Mouse (Mus musculus) Muller cell, postnatal 12 days (primary cell): ENCODE results near the gene Hs2st1.
"Not testable (repeated sequence)": the region's sequence is repeated elsewhere in the genome, so short reads cannot be mapped to it uniquely, and the experiment has no call there.

Source experiments
- DNase-seq: peaks from one replicate; pipeline ENCODE4 v3.0.0-alpha.2; 2015; ENCODE audit errors: inconsistent ontology term

Gene Hs2st1

DNA sequence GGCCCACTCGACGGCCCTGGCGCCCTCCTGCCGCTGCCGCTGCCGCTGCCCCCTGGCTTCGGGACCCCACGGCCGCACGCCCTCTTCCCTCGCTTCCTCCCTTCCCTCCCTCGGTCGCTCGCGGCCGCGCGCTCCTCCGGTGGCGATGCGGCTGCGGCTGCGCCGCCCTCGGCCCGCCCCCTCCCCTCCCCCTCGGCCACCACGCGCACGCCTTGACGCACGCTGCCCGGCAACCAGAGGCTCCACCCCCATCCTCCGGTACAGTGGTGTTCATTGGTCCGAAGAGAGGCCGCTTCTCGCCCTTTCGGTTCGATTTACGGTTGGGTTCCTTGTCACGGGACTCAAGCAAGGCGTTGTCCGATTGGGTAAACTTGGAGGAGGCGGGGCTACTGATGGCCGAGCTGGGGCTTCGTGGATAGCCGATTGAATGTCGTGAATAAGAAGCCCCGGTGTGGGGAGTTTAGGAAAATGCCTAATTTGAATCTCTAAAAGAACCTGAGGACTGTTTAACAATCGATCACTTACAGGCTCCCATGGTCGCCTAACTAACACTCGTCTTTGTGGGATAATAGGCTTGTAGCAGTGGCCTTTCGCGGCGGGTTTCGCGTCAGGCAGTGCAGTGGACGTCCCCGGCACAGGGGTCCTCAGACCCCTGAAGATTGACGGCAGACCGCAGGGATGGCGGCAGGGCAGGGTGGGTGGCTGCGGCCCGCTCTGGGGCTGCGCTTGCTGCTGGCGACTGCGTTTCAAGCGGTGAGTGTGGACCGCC lies at the start of gene Hs2st1, which contains the start of gene Selenof:
Gene Hs2st1, minus strand, starts transcription at position 135 of the 769 bp plus-strand sequence.
Gene Selenof, plus strand, starts transcription at position 258 of the 769 bp plus-strand sequence.
- peak; percentile 99 for DNase-seq

DNA sequence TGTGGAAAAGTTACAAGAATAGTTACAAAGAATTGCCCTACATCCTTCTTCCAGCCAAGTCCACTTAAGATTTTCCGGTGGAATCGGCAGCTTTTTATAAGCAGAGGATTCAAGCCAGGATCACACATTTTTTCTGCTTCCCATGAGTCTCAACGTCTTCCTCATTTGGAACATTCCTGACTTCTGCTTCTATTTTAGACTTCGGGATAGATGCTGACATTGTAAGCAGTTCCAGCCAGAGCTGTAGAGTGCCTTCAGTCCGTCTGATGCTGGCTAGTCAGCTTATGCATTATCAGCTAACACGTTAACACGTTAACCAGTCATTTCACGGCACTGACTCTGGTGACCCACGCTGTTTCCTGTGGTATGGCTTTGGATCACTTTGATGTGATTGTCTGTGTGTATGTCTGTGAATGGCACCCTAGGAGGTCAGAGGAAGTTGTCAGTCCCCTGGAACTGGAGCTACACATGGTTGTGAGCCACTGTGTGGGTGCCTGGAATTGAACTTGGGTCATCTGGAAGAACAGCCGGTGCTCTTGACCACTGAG lies 47.7 kb upstream of the Hs2st1 start:
- DNase-seq = no peak

DNA sequence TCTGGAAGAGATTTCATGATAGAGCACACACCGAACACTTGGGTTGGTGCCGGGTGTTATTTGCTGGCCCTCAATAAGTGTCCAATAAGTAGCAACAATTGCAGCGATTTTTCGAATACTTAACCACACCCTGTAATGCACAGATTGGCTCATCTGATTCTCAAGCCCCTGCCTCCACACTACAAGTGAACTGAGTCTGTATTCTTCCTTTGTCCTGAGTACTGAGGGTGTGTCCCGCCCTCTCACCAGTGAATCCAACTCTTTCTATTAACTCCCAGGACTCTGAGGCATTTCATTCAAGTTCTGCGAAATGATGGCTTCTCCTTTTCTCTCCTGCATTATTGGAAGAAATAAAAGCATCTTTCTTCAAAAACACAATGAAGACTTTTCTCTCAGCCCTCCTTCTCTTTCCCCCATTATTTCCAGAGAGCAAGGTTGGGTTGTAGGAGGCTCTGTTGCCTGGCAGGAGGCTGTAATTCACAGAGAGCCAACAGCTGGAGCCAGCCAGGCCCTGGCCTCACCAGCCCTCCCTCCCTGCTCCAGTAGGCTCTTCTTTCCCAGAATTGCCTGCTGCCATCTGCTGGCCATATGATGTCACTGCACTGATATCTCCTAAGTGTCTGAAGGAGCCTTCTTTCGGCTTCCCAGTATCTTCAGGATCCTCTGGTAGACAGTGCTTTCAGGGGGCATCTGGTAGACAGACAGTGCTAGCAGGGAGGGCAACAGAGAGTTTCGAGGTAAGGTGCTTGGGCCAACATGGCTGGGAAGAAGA lies 46.9 kb upstream of the Hs2st1 start:
- peak; percentile 75 for DNase-seq

DNA sequence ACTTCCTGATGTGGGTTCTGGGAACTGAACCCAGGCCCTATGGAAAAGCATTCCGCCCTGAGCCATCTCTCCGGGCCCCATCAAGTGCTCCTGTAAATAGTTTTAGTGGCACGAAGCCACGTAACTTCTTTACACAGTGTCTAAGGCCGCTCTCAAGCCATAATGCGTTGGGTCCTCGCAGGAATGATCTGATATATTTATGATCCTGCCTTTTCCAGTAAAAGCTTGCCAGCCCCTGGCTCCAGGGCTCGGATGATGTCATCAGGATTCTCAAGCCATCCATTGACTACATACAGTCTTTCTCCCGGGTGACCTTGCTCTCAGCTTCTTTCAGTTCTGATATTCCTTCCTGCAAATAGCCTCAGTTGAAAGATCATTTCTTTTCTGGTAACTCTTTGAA lies 45.5 kb upstream of the Hs2st1 start:
- DNase-seq = no peak

DNA sequence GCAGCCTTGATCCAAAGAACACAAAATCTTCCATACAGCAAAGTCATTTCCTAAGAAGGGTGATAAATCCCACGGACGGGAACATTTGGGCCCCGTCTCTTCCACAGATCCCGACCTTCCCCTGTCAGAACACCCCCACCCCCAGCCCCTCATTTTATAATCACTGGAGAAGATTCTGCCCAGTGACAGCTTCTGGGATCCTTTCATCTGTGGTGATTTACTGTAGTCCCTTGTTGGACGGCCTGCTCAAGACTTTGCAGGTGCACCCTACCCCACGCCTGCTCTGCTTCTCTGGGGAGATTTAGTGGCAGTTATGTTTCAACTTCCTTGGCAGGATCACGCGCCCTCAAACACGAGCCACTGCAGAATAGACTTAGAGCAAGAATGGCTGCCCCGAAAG lies 44.7 kb upstream of the Hs2st1 start:
- no peak for DNase-seq

DNA sequence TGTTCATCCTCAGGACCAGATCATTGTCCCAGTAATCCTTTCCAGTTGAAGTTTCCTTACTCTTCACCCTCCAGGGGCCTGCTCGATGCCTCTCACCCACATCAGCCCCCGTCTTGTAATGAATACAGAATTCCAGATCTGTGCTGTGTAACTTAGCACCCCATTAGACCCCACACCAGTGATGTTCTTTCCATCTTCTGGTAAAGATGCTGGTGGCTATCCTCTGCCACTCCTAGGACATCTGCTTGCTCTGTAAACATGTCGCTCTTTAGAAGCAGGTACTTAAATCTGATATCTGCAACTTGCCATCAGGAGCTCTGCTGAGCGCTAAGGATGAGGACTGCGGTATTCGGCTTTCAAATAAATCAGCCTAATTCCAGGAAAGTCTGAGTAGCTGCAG lies 44.3 kb upstream of the Hs2st1 start:
- no peak for DNase-seq

DNA sequence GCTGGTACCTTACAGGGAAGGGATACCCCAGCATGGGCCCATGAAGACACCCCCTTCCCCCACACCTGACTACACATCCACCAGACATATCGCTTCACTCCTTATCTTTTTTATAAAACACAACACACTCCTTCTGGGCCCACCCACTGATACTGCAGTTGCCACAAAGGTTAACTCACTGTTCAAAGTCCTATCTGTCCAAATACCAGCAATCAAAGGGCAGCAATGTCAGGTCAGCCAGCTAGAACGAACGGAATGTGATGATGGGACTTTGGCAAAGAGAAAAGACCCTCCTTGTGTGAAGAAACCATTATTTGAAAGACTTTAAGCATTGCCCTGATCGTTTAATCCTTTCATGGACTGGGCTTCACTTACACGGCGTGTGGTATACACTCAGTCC lies 42.4 kb upstream of the Hs2st1 start:
- peak; percentile 56 for DNase-seq

DNA sequence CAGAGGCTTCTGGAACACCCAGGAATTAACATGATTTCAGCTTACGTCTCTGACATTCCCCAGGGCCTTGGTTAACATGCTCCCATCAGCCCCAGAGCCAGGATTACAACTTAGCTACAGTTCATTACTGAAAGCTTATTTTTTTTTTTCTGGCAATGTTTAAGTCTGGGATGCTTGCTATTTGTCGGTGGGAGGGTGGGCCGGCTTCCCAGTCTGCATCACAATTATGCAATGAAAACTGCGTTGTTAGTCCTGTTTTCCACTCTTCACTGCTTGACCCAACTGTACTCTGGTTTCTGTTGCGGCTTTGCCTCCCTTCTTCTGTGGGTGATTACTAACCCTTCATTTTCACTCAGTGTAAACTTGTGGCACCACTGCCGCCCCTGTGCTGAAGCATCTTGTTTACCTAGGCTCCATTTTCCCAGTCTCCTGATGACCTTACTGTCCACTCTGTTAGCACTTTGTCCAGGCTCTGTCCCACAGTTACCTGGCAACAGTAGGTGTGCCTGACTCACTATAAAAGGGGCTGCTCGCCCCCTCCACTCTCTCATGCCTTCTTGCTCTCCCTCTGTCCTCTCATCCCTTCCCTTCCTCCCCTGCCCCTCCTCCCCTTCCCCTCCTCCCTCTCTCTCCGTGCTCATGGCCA lies 41.8 kb upstream of the Hs2st1 start:
- DNase-seq = peak; percentile 92

DNA sequence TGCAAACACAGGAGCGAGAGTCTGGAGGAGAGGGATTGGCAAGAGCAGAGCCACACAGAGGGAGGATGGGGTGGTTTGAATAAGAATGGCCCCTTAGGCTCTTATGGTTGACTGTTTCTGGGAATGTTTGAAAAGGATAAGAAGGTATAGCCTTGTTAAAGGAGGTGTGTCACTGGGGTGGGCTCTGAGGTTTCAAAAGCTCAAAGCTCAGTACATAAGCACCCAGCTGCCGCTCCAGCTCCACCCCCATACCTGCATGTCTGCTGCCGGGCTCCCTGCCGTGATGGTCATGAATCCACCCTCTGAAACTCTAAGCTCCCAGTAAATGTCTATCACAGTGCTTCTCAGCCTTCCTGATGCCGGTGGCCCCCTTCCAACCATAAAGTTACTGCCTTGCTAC lies 40.8 kb upstream of the Hs2st1 start:
- no peak for DNase-seq

DNA sequence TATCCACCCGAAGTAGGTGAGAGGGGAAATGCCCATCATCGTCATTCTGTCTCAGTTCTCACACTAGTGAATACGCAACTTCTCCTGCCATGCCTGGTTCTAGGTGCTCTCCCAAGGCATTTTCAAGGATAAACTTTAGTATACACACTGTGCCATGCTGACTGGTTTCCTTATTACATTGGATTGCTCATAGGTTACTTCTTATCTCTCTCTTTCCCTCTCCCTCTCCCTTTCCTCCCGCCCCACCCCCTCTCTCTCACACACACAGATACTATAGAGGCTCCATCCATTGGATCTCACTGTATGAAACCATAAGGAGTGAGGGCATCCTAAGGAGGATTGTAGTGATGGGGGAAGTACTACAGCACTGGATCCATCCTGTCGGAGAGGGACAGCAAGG lies 38.1 kb upstream of the Hs2st1 start:
- DNase-seq = no peak

DNA sequence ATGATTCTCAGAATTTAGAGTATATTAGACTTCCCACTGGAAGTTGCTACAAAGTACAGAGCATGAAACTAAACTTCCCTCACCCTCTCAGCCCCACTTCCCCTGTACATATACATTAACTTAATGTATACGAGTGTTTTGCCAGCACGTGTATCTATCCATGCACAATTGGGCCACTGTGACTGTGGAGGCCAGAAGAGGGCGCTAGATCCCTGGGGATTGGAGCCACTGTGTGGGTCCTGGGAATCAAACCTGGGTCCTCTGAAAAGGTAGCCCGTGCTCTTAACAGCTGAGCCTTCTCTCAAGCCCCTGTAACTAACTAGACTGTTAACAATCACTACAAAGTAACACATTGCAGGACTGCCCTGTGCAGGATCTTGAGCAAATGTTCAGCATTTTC lies 36.5 kb upstream of the Hs2st1 start:
- DNase-seq = no peak

DNA sequence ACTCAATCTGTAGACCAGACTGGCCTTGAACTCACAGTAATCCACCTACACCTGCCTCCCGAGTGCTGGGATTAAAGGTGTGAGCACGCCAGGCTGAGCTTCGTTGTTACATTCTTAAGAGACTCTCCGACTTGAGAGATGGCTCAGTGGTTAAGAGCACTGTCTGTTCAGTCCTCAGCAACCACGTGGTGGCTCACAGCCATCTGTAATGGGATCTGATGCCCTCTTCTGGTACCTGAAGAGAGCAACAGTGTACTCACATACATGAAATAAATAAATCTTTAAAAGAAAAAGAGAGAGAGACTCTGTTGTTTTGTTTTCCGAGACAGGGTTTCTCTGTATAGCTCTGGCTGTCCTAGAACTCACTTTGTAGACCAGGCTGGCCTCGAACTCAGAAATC lies 35.8 kb upstream of the Hs2st1 start:
- not testable (repeated sequence) for DNase-seq

DNA sequence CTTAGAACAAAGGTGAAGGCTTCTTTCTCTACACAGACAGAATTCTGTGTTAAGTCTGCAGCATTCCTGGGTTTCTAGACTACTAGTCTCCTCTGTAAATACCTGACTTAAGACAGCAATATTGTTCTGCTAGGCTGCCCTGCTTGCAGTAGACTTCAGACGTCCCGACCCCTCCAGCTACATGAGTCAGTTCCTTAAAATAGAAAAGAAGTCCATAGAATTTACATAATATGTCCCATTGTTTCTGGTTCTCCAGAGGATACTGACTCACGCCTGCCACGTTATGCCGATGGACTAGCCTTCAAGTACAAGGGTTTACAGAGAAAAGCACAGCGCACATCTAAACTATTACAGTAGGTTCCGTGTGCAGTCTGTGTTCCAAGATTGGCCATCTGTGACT lies 34.2 kb upstream of the Hs2st1 start:
- DNase-seq = peak; percentile 76

DNA sequence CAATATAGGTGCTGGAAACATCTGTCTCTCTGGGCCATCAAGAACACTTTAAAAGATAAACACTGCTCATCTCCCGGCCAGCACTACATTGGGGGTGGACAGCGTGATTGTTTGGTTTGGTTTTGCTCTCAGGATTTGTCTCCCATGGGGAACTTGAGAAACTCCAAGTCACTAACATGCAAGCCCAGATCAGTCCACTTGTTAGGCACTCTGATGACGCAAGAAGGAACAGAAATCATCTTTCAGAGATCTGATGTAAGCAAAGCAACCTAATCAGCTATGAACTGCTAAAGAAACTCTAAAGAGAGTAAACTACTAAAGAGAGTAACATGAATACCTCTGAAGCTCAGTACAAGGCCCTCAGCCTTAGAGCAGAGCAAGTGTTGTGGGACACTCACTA lies 33.6 kb upstream of the Hs2st1 start:
- no peak for DNase-seq

DNA sequence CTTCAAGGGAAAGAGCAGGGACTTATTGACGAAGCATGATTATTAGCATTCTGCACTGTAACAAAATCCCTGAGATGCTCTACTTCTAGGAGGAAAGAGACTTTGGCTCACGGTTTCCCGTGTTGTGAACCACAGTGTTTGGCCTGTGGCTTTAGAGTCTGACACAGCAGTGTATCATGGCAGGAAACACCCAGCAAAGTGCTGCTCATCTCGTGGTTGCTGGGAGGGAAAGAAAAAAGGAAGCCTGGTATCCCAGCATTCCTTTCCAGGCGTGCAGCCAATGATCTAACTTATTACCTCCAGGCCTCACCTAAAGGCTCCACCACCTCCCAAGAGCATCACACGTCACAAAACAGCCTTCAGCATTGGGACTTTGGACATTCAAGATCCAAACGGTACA lies 32.8 kb upstream of the Hs2st1 start:
- DNase-seq = no peak

DNA sequence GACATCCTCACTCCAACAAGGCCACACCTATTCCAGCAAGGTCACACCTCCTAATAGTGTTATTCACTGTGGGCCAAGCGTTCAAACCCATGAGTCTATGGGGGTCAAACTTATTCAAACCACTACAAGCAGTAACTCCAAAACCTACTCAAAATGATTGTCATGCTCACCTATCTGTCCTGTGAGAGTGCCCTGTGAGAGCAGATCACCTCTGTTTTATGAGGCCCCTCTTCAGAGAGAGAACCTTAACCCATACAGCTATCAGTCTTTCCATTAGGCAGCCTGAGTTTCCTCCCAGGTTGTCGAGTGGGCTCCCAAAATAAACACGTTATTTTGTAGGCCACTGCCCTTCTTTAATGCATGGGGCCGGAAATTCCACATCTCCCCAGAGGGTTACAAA lies 32.4 kb upstream of the Hs2st1 start:
- DNase-seq = no peak

DNA sequence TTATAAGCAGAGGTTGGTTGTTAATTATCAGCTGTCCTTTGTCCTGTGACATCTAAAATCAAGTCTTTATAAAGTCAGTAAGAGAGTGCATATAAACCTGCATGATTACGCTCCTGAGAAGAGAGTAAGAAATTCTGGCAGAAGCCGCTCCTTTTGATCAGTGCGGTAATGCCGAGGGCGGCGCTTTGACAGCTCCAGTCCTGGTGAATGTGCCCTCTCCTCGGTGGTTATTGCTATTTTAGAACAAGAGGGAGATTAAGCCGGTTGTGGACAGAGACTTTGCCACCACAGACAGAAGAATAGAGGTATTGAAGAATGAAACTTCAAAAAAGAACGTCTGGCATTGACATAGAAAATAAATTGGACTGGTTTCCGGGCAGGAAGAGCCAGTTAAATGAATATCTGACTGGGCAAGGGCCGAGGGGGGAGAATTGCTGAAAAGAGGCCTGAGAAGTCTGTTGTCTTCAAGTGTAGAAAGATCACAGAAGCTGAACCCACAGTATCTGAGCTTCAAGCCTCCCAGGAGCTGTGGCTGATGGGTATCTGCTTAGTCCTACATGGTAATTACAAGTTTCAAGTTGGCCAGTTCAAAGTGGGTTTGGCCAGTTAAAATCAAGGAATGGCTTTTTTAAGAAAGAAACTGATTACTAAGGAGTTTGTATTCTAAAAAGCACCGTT lies 27.9 kb upstream of the Hs2st1 start:
- peak; percentile 61 for DNase-seq

DNA sequence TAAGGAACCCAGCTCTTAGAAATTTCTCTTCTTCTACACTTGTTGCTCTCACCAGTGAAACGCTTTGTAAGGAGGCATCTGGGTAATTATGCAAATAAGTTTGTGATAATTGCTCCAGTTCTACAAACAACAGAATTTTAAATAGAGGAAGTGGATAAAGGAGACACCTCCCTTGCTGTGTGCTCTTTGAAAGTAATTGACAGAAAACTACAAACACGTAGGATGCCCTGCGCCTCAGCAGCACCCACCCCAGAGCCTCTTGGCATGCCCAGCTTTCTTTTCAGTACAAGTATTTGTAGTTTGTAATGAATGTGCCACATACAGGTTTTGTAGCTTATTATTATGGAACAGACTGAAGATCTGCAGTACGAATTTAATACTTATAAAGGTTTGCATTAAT lies 27.1 kb upstream of the Hs2st1 start:
- no peak for DNase-seq

DNA sequence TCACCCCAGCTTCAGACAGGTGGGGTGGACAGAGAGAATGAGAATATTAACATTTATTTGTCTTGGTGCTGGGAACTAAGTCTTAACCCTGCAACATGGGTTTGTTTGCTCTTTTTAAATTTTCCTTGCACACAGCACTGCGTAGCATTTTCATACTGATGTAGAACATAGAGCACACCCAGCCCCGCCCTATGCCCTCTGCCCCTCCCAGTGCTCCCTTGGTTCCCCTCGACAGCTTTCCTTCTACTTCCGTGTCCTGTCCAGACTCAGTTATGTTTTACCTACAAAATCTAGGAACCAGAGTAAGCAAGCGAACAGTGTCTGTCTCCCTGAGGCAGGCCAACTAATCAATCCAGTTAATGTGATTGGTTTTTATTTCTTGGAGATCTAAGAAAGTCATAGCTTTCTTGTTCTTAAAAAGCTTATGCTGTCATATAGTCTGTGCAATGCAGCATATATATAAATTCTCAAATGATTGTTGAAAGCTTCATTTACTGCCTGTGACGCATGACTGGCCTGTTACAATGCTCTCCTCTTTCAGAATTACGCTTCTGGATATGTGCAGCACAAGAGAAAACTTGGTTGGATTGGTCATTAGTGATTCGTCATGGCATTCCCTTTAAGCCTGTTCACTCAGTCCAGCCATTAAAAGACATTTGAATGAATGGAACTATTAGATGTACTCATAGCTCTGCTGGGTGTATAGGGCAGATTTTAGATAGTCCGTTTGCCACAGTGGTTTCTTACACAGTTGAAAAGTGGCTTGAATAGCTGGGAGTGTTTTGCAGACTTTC lies 23.2 kb upstream of the Hs2st1 start:
- DNase-seq = peak; percentile 81

DNA sequence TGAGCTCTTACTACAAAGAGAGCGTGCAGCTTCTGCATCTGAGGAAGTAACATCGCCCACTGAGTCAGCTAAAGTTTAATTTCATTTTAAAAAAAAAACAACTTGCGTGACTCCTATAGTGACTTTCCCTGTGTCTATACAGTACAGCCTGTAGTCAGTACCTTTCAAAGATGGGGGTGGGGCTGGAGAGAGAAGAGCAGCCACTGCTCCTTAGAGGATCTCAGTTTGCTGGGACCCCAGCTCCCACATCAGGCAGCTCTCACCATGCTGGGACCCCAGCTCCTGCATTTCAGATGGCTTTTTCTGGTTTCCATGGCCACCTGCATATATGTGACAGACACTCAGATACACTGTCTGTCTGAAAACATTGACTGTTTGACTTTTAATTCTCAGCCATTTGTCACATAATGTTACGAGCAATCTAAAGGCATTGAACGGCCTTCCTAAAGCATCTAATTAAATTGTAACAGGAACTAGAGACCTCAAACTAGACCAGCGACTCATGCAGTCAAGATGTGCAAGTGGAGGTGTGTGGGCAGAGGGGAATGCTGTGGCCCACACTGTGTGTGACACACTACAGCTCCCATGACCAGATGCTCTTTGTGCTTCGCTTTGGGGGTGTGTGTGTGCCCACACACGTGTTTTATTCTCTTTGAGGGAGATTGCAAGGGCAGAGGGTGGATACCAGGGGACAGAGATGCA lies 19.4 kb upstream of the Hs2st1 start:
- DNase-seq = no peak
